Mouse (Mus musculus): ENCODE data around the gene Tmem53. TPM values are rescaled to one million over a fixed set of nuclear protein-coding genes. Genes with fewer than 3 reads are reported as not detected.
"Not testable (repeated sequence)": the region's sequence is repeated elsewhere in the genome, so short reads cannot be mapped to it uniquely, and the experiment has no call there.

Gene Tmem53
- total RNA-seq, 2 experiments from 2014 or later = 1.9 to 4.0 TPM

DNA sequence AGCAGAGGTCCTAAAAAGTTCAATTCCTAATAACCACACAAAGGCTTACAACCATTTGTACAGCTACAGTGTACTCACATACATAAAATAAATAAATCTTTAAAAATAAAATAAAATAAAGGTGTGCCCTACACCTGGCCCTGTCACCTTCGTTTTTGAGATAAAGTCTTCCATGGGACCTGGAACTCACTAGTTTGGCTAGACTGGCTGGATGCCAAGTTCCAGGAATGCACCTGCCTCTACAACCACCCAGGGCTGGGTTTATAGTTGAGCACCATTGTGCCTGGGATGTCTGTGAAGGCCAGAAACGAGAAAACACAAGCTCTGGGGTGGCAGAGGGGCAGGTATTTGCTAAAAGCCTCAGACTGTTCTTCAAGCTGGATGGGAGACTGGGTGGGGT is 12.6 kb upstream of the Tmem53 start:
- no peak for ATAC-seq (replicated peaks; ENCODE audit: low FRiP score, poor library complexity, severe bottlenecking)

DNA sequence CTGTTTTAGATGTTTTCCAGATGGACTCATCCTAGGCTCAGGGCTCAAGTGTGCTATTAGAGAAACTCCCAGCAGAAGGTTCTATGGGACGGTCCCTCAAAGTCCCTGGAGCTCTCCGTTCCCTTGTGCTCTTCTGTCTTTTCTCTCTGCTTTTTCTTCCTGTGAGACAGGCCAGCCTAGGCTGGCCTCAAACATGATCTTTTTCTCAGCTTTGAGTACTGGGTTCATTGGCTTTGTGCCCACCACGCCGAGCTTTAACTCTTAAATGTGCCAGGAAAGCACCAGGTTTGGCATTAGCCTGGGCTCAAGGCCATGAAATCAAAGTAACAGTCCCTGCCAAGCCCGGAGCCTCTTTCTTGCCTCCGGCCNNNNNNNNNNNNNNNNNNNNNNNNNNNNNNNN is 10.9 kb upstream of the Tmem53 start:
- ATAC-seq (replicated peaks; ENCODE audit: low FRiP score, poor library complexity, severe bottlenecking) = no peak

GRCm38 (mm10) chr4:117250982-117251381 is 769 bp upstream of the Tmem53 start:
- ATAC-seq (replicated peaks; ENCODE audit: low FRiP score, poor library complexity, severe bottlenecking) = no peak

GRCm38 (mm10) chr4:117252351-117252750 is 600 bp downstream of the Tmem53 start:
- ATAC-seq (replicated peaks; ENCODE audit: low FRiP score, poor library complexity, severe bottlenecking) = no peak

DNA sequence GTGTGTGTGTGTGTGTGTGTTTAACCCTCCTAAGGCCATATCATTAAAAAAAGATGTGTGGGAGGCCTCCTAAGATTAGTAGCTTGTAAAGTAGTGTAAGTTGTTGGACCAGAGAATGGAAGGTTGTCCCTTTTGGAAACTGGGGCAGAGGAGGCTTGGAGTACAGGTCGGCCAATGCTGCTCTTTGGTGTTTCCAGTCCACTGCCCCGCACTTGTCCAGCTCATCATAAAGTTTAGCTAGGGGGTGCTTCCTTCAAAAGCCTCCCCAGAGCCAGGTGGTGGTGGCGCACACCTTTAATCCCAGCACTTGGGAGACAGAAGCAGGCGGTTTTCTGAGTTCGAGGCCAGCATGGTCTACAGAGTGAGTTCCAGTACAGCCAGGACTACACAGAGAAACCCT is 1.0 kb downstream of the Tmem53 start:
- ATAC-seq (replicated peaks; ENCODE audit: low FRiP score, poor library complexity, severe bottlenecking) = no peak

- ATAC-seq (replicated peaks; ENCODE audit: low FRiP score, poor library complexity, severe bottlenecking) = no peak
These were observed 1.7 kb downstream of the Tmem53 start for GRCm38 (mm10) chr4:117253218-117254016.

- ATAC-seq (replicated peaks; ENCODE audit: low FRiP score, poor library complexity, severe bottlenecking) = no peak
These were observed 2.4 kb downstream of the Tmem53 start for GRCm38 (mm10) chr4:117254017-117254627.

DNA sequence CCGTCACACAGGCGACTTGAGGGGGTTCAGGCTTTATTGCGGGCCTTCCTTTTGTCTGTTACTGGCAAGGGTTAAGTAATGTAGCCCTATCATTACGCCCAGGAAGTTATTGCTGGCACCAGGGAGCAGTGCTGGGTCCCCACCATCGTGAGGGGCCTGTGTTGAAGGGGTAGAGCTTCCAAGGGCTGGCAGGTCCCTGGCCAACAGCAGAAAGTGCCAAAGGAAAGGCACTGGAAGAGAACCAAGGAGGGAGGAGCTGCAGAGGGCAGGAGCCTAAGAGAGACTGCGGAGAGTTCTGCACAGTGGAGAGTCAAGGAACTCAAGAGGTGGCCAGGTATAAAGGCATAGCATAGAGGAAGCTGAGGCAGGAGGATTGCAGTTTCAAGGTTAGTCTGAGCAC is 2.9 kb downstream of the Tmem53 start:
- ATAC-seq (replicated peaks; ENCODE audit: low FRiP score, poor library complexity, severe bottlenecking) = no peak

- ATAC-seq (replicated peaks; ENCODE audit: low FRiP score, poor library complexity, severe bottlenecking) = not testable (repeated sequence)
These were observed 8.2 kb downstream of the Tmem53 start for GRCm38 (mm10) chr4:117259909-117260308.

DNA sequence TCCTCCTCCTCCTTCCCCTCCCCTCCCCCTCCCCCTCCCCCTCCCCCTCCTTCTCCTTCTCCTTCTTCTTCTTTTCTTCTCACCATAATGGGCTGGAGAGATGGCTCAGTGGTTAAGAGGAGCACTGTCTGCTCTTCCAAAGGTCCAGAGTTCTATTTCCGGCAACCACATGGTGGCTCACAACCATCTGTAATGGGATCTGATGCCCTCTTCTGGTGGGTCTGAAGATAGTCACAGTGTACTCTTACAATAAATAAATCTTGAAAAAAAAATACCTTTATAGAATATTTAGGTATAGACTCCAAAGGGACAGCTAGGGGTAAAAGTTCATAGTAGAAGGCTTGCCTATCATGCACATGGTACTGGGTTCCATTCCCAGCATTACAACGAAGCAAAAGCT is 9.5 kb downstream of the Tmem53 start:
- no peak for ATAC-seq (replicated peaks; ENCODE audit: low FRiP score, poor library complexity, severe bottlenecking)

- ATAC-seq (replicated peaks; ENCODE audit: low FRiP score, poor library complexity, severe bottlenecking) = no peak
These were observed 10.6 kb downstream of the Tmem53 start for GRCm38 (mm10) chr4:117262101-117262913.

DNA sequence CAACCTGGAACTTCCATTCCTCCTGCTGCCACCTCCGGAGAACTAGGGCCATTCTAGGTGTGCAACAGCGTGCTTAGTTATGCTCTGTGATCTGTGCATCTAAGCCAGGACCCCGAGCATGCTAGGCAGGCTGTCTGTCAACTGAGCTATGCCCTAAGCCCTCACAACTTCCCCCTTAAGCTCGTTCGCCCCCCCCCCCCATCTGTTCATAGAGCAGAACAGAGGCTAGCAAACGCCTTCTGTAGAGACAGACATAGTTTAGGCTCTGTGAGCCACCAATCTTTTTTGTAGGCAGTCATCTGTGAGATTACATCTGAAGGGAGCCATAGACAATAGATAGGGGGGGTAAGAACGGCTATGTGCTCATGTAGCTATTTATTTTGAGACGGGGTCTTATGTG is 11.2 kb downstream of the Tmem53 start:
- no peak for ATAC-seq (replicated peaks; ENCODE audit: low FRiP score, poor library complexity, severe bottlenecking)

- peak; percentile 73 for ATAC-seq (replicated peaks; ENCODE audit: low FRiP score, poor library complexity, severe bottlenecking)
These were observed 15.5 kb downstream of the Tmem53 start for GRCm38 (mm10) chr4:117267284-117267683.

- no peak for ATAC-seq (replicated peaks; ENCODE audit: low FRiP score, poor library complexity, severe bottlenecking)
These were observed 16.2 kb downstream of the Tmem53 start for GRCm38 (mm10) chr4:117267831-117268437.

DNA sequence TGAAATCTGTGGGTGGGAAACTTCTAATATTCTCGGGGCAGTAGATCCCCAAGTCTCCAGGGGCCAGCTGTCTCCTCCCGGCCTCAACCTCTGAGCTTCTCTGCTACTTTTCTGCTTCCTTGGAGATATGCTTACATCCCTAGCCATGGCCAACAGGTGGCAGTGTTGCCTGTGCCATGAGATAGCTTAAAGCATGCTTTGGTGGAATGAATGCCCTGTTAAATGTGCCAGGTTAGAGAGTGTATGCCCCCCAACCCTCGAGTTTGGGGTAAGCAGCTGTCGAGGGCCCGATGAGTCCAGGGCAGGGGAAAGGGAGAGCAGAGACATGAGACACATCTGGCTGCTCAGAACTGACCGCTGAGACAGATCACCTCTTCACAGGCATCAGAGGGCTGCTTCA is 18.5 kb downstream of the Tmem53 start:
- ATAC-seq (replicated peaks; ENCODE audit: low FRiP score, poor library complexity, severe bottlenecking) = peak; percentile 60

DNA sequence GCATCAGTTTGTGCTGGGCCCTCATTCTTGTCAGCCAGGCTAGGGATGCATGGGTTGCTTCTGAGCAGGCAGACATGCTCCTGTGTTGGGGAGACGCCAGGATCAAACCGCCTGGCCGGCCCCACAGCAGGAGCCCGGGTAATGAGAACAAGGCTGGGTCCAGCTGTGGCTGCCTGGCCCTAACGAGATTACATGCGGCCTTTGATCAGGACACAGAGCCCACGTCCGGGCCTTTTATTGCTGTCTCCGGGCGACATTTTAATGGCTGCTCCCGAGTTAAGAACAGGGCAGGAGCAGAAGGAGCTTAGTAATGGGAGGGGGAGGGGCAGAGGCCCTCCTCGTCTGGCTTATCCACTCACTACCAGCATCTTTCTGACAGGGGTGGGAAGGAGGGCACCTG is 20.7 kb downstream of the Tmem53 start:
- no peak for ATAC-seq (replicated peaks; ENCODE audit: low FRiP score, poor library complexity, severe bottlenecking)

DNA sequence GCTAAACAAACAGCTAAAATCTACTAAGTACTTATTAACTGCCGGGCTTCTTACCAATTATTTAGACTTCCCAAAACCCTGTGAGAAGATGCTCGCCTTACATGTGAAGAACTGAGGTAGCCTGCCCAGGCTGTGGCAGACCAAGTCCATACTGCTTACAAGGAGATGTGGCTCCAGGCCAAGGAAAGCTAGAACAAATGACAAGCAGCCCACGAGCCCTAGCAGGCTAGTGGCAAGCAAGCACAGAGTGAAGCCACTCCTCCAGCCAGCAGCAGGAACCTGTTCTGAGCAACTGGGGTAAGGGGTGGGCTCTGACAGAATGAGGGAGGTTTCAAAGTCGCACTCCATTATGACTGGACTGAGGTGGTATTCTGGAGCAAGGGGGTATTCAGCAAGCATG is 23.0 kb downstream of the Tmem53 start:
- ATAC-seq (replicated peaks; ENCODE audit: low FRiP score, poor library complexity, severe bottlenecking) = no peak

DNA sequence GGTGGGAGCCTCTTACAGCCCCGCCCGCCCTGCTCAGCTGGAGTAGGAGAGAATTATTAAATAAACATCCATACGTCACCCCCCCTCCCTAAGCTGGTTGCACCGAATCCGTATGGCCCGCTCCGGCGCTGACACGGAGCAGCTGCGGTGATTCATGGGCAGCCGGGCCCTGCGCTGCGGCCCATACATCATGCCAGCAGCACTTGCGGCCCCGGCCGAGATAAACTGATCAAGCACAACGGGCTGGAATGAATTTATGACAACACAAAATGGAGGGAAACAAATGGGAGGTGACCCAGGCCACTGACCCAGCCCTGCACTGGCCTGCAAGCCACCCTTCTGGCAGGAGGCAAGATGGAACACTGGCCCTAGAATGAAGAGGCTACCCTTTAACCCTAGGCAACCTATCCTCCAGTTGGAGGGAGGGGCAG is 24.5 kb downstream of the Tmem53 start:
- no peak for ATAC-seq (replicated peaks; ENCODE audit: low FRiP score, poor library complexity, severe bottlenecking)

GRCm38 (mm10) chr4:117277021-117277420 is 25.3 kb downstream of the Tmem53 start:
- no peak for ATAC-seq (replicated peaks; ENCODE audit: low FRiP score, poor library complexity, severe bottlenecking)

- no peak for ATAC-seq (replicated peaks; ENCODE audit: low FRiP score, poor library complexity, severe bottlenecking)
These were observed 25.9 kb downstream of the Tmem53 start for GRCm38 (mm10) chr4:117277687-117278086.
